Mouse (Mus musculus) intestine, embryonic 14.5 days (tissue): ENCODE data around the gene 2810459M11Rik. TPM values are rescaled to one million over a fixed set of nuclear protein-coding genes. Genes with fewer than 3 reads are reported as not detected.
"Not testable (repeated sequence)": the region's sequence is repeated elsewhere in the genome, so short reads cannot be mapped to it uniquely, and the experiment has no call there.

ENCODE experiments used
- ATAC-seq: fragments of 200-750 bp; cut with Nextera tagmentation; replicated peaks from 2 replicates; pipeline ENCODE4 v1.8.0; 2017; ENCODE audit warnings: low read depth, moderate number of reproducible peaks, moderate TSS enrichment, moderate library complexity; ENCODE audit not compliant: low FRiP score, low TSS enrichment
- DNase-seq: peaks from one replicate; pipeline ENCODE4 v3.0.0-alpha.2; 2018; ENCODE audit warnings: low spot score
- H3K27ac ChIP-seq: fragments of 300-500 bp; sonication (generic); 2 replicates; pipeline ENCODE4 v1.5.1; 2014; ENCODE audit warnings: low read depth, mild to moderate bottlenecking, control low read depth
- H3K27me3 ChIP-seq: fragments of 300-500 bp; sonication (generic); replicated peaks from 2 replicates; pipeline ENCODE4 v1.6.1; 2014; ENCODE audit warnings: low read length, control low read depth; ENCODE audit not compliant: control insufficient read depth, insufficient read depth
- H3K36me3 ChIP-seq: fragments of 300-500 bp; sonication (generic); 2 replicates; pipeline ENCODE4 v1.6.1; 2014; ENCODE audit warnings: low read length, control low read depth; ENCODE audit not compliant: control insufficient read depth, insufficient read depth
- H3K4me1 ChIP-seq: fragments of 300-500 bp; sonication (generic); replicated peaks from 2 replicates; pipeline ENCODE4 v1.6.1; 2014; ENCODE audit warnings: low read length, control low read depth, mixed read lengths; ENCODE audit not compliant: control insufficient read depth, insufficient read depth
- H3K4me2 ChIP-seq: fragments of 300-500 bp; sonication (generic); 2 replicates; pipeline ENCODE4 v1.6.1; 2014; ENCODE audit warnings: low read length
- H3K4me3 ChIP-seq: fragments of 300-500 bp; sonication (generic); 2 replicates; pipeline ENCODE4 v1.5.1; 2014; ENCODE audit warnings: low read depth, low read length, control low read depth, mixed read lengths
- H3K9ac ChIP-seq: fragments of 300-500 bp; sonication (generic); 2 replicates; pipeline ENCODE4 v1.6.1; 2014; ENCODE audit warnings: mild to moderate bottlenecking, low read length
- H3K9me3 ChIP-seq: fragments of 300-500 bp; sonication (generic); 2 replicates; pipeline ENCODE4 v1.6.1; 2016; ENCODE audit warnings: low read length, control low read depth; ENCODE audit not compliant: control insufficient read depth
- WGBS: fragments of 180-500 bp; shearing (Covaris S2); extraction: QIAGEN DNeasy Blood & Tissue Kit; methylation state at CpG from one replicate; pipeline ENCODE4 v1.1.7; 2014; 5-methylcytosine and 5-hydroxymethylcytosine counted together
- polyA plus RNA-seq: library from polyadenylated mRNA; unstranded; fragments of >200 nt; fragmentation: Nextera tagmentation; extraction: Ambion mirVana; gene quantifications from 2 replicates; pipeline ENCODE4 v1.2.1, GENCODE M21; 2014

2810459M11Rik gene
- polyA plus RNA-seq: 3.5 and 4.6 TPM in 2 replicates

- Histone ChIP-seq H3K4me1 (no peaks in the 10 kb centered on the region; the same call in 1 of the 2 replicates), H3K4me2 (peak within 1 kb of the TSS; percentile 70), H3K9me3 (peaks cover 4% of the 10 kb centered on the region; the same call in 1 of the 2 replicates), H3K9ac (peak within 1 kb of the TSS; percentile 17), H3K4me3 (peak within 1 kb of the TSS; percentile 41), H3K36me3 (no peaks in the 10 kb centered on the region), H3K27ac (no peak within 1 kb of the TSS), H3K27me3 (peaks cover 45% of the 10 kb centered on the region)
- WGBS: 1% methylated on average over 88 of the region's 110 CpGs
- ATAC-seq (peak; percentile 77), DNase-seq (peak; percentile 78)
These were observed at the start of gene 2810459M11Rik for GRCm38 (mm10) chr1:86045848-86046805. TSS of gene 2810459M11Rik (plus strand) at chr1:86045863.

- H3K4me2 ChIP-seq: no peak overlapping the region
- no peaks in the 10 kb centered on the region for H3K27me3 ChIP-seq
- H3K4me1 ChIP-seq: no peaks in the 10 kb centered on the region
- H3K9ac ChIP-seq: no peak overlapping the region
- H3K27ac ChIP-seq: no peak overlapping the region
- H3K9me3 ChIP-seq: no peaks in the 10 kb centered on the region
- DNase-seq: no peak
- H3K36me3 ChIP-seq: no peaks in the 10 kb centered on the region
- no peak overlapping the region for H3K4me3 ChIP-seq
- ATAC-seq: no peak
- WGBS: 88% methylated on average over 1 of the region's 1 CpGs
These were observed 48.4 kb upstream of the 2810459M11Rik start for GRCm38 (mm10) chr1:85997221-85997620.

GRCm38 (mm10) chr1:85998012-85998411, 47.7 kb upstream of the 2810459M11Rik start:
- no peaks in the 10 kb centered on the region for H3K27me3 ChIP-seq
- WGBS: 79% methylated on average over 4 of the region's 4 CpGs
- ATAC-seq: no peak
- H3K27ac ChIP-seq: no peak overlapping the region
- no peaks in the 10 kb centered on the region for H3K36me3 ChIP-seq
- no peak overlapping the region for H3K4me2 ChIP-seq
- DNase-seq: no peak
- no peaks in the 10 kb centered on the region for H3K9me3 ChIP-seq
- H3K4me1 ChIP-seq: no peaks in the 10 kb centered on the region
- H3K9ac ChIP-seq: no peak overlapping the region
- no peak overlapping the region for H3K4me3 ChIP-seq

- no peaks in the 10 kb centered on the region for H3K27me3 ChIP-seq
- no peak overlapping the region for H3K4me2 ChIP-seq
- ATAC-seq: no peak
- no peaks in the 10 kb centered on the region for H3K9me3 ChIP-seq
- no peak overlapping the region for H3K4me3 ChIP-seq
- H3K4me1 ChIP-seq: no peaks in the 10 kb centered on the region
- no peak overlapping the region for H3K27ac ChIP-seq
- H3K36me3 ChIP-seq: no peaks in the 10 kb centered on the region
- WGBS: 73% methylated on average over 18 of the region's 18 CpGs
- no peak for DNase-seq
- no peak overlapping the region for H3K9ac ChIP-seq
These were observed 45.7 kb upstream of the 2810459M11Rik start for GRCm38 (mm10) chr1:85999853-86000570.

DNA sequence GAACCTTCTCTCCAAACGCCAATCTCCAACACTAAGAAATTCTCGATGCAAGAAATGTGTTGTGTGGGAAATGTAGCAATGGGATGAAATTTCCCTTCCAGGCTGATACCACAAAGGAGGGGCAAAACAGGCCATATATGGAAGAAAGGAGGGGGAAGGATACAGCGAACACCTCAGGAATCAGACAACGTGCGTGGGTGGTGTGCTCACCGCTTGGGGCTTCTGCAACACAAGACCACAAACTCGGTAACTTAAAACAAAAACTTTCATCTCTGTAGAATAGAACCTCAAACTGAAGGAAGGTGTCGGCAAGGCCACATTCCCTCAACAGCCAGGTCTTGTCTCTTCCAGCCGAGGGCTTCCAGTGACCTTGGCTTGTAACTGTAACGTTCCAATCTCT, 40.1 kb upstream of the 2810459M11Rik start:
- Histone ChIP-seq H3K4me1 (no peaks in the 10 kb centered on the region), H3K36me3 (no peaks in the 10 kb centered on the region), H3K4me3 (no peak overlapping the region), H3K9ac (no peak overlapping the region), H3K27me3 (no peaks in the 10 kb centered on the region), H3K27ac (no peak overlapping the region), H3K9me3 (no peaks in the 10 kb centered on the region), H3K4me2 (no peak overlapping the region)
- no peak for ATAC-seq
- no peak for DNase-seq
- WGBS: 86% methylated on average over 10 of the region's 10 CpGs

DNA sequence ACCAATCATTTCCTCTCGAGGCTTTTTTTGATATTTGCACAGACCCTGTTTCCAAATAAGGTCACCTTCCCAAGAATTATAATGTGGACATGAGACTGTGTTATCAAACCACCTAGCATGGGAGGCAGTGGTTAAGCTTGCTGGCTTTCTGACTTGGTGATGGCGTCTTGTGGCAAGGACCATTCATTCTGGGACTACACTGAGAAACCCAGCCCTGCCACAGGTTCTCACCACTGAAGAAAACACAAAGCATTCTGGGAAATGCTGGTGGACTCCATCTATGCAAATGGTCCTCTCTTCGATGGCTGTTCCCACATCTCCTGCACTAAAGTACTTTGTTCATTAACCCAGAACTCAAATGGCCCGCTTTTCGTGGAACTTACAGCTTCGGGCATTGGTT, 39.6 kb upstream of the 2810459M11Rik start:
- Histone ChIP-seq H3K4me1 (no peaks in the 10 kb centered on the region), H3K36me3 (no peaks in the 10 kb centered on the region), H3K9ac (no peak overlapping the region), H3K4me3 (no peak overlapping the region), H3K9me3 (no peaks in the 10 kb centered on the region), H3K27me3 (no peaks in the 10 kb centered on the region), H3K4me2 (no peak overlapping the region), H3K27ac (no peak overlapping the region)
- DNase-seq: no peak
- ATAC-seq: no peak
- WGBS: 87% methylated on average over 6 of the region's 6 CpGs

DNA sequence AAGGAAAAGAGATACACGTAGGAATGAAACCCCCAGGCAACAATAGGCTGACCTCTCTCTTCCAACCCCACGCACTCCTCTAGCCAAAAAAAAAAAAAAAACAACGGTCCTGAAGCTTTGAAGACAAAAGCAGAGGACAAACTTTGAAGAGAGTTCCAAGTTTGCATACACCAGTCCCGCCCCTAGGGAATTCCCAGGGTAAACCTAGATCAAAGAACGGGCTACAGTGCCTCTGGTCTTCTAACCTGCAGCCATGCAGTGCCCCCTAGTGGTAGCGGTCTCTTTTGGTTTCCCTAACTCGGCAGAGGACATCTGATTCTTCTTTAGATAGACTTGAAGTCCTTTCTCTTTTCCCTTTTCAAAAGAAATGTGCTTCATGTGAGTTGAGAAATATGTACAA, 37.9 kb upstream of the 2810459M11Rik start:
- ATAC-seq: peak; percentile 74; the same call in 1 of the 2 replicates
- Histone ChIP-seq H3K36me3 (no peaks in the 10 kb centered on the region), H3K4me3 (no peak overlapping the region; the same call in 1 of the 2 replicates), H3K4me1 (no peaks in the 10 kb centered on the region), H3K27ac (no peak overlapping the region), H3K9me3 (no peaks in the 10 kb centered on the region), H3K27me3 (no peaks in the 10 kb centered on the region), H3K9ac (no peak overlapping the region), H3K4me2 (peak overlapping the region; percentile 14; the same call in 1 of the 2 replicates)
- WGBS: 2% methylated on average over 7 of the region's 7 CpGs
- peak; percentile 95 for DNase-seq

DNA sequence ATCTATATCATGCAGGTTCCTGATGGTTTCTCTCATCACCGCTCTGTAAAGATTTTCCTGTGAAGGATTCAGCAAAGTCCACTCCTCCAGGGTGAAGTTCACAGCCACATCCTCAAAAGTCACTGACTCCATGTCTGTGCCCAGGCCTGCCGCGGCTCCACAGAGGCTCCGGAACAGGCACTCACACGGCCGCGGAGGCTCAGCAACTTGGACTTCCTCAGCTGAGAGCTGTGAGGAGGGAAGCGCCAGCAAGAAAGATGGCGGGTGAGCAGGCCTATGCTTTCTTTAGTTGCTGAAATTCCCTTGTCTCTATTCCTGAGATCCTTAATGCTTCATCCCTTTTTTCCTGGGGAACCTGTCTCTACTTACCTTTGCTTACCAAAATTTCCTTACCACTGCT, 29.9 kb upstream of the 2810459M11Rik start:
- not testable (repeated sequence) for H3K27ac ChIP-seq, DNase-seq, H3K4me2 ChIP-seq, H3K9ac ChIP-seq, H3K4me1 ChIP-seq, H3K9me3 ChIP-seq, H3K4me3 ChIP-seq, ATAC-seq, H3K36me3 ChIP-seq
- H3K27me3 ChIP-seq: peaks cover 28% of the 10 kb centered on the region
- WGBS: 89% methylated on average over 9 of the region's 9 CpGs
